10 mouse cellular contexts compared by ENCODE assay signal in the genomic region with DNA sequence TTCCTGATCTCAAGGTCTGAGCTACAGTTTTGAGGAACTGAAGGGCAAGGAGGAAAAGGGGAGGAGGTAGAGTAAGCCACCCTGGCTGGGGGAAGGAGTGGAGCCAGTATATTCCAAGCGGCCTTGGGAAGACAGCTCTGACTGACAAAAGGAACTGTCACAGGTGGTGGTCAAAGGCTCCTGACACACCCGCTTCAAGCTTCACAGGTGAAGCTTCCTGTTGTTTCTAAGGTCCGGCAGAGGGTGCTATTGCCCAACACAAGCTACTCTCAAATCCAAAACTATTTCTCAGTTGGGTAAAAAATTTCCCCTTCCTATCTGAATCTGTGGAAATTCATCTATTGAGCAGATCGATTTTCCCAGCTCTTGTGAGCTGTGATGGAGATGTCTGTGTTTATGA. TPM values are rescaled to one million over a fixed set of nuclear protein-coding genes. Genes with fewer than 3 reads are reported as not detected.
DNase-seq lines count a peak whose midpoint lies in the region; ATAC-seq and TF ChIP-seq lines count a peak whose summit lies in the region.
"Had no signal": no experiment of that assay in that cellular context is flagged by ENCODE, and none has a peak within 500 bp of the region (broad histone marks: within the 10 kb centered on the region; RNA-seq: fewer than 3 reads in every experiment).

No protein-coding gene starts in this region.

- 21% methylated on average over 4 of the region's 4 CpGs for WGBS in hindbrain, postnatal 0 days
- WGBS in hindbrain, embryonic 13.5 days = 36% methylated on average over 4 of the region's 4 CpGs
- WGBS in intestine, embryonic 15.5 days = 22% methylated on average over 4 of the region's 4 CpGs

- peak; percentile 73 for DNase-seq in hindbrain, postnatal 0 days (ENCODE audit: low spot score)
- peak; percentile 13 for DNase-seq in thymus, postnatal 4 days
- no peak for DNase-seq in thymus, adult 18-20 months
- DNase-seq in skeletal muscle tissue, adult 2 months (ENCODE audit: low read depth, low spot score) = peak; percentile 17
- no peak for DNase-seq in urinary bladder, postnatal 10 days (ENCODE audit: low spot score)
- no peak for DNase-seq in spleen, postnatal 36 days (ENCODE audit: low spot score in 2 of 2)

- no peak overlapping the region for H3K4me3 ChIP-seq in hindbrain, postnatal 0 days (ENCODE audit: low read length)
- H3K4me3 ChIP-seq in hindbrain, embryonic 13.5 days = no peak overlapping the region
- H3K4me3 ChIP-seq in intestine, embryonic 15.5 days (replicated peaks) = no peak overlapping the region
- H3K4me3 ChIP-seq: stomach, embryonic 15.5 days had no signal

- H3K27me3 ChIP-seq in hindbrain, postnatal 0 days (ENCODE audit: insufficient read depth, low read length) = no peaks in the 10 kb centered on the region
- no peaks in the 10 kb centered on the region for H3K27me3 ChIP-seq in hindbrain, embryonic 13.5 days
- no peaks in the 10 kb centered on the region for H3K27me3 ChIP-seq in intestine, embryonic 15.5 days (replicated peaks)
- H3K27me3 ChIP-seq: stomach, embryonic 15.5 days had no signal

- TF ChIP-seq CTCF in hindbrain, postnatal 0 days (IDR thresholded peaks at IDR 0.05; ENCODE audit: low read depth) = peak; percentile 74

- H3K4me1 ChIP-seq in hindbrain, postnatal 0 days (ENCODE audit: insufficient read depth, low read length) = no peaks in the 10 kb centered on the region
- 0 out of 2 replicates have a peak, but pooled peaks cover 4% of the 10 kb centered on the region for H3K4me1 ChIP-seq in hindbrain, embryonic 13.5 days (replicated peaks)
- H3K4me1 ChIP-seq in intestine, embryonic 15.5 days (replicated peaks) = no peaks in the 10 kb centered on the region
- H3K4me1 ChIP-seq: stomach, embryonic 15.5 days had no signal

- H3K9me3 ChIP-seq in hindbrain, postnatal 0 days (ENCODE audit: low read length) = no peaks in the 10 kb centered on the region
- H3K9me3 ChIP-seq in hindbrain, embryonic 13.5 days = no peaks in the 10 kb centered on the region
- no peaks in the 10 kb centered on the region for H3K9me3 ChIP-seq in intestine, embryonic 15.5 days
- H3K9me3 ChIP-seq: stomach, embryonic 15.5 days had no signal

- ATAC-seq in hindbrain, postnatal 0 days = no peak
- ATAC-seq in hindbrain, embryonic 13.5 days (ENCODE audit: low FRiP score) = no peak
- ATAC-seq in intestine, embryonic 15.5 days = peak; percentile 78

- no peaks in the 10 kb centered on the region for H3K36me3 ChIP-seq in hindbrain, postnatal 0 days (ENCODE audit: insufficient read depth, low read length)
- H3K36me3 ChIP-seq in hindbrain, embryonic 13.5 days = no peaks in the 10 kb centered on the region
- H3K36me3 ChIP-seq in intestine, embryonic 15.5 days = no peaks in the 10 kb centered on the region
- H3K36me3 ChIP-seq: stomach, embryonic 15.5 days had no signal

- H3K4me2 ChIP-seq in hindbrain, postnatal 0 days (ENCODE audit: low read depth, low read length) = no peak overlapping the region
- H3K4me2 ChIP-seq in hindbrain, embryonic 13.5 days = no peak overlapping the region
- no peak overlapping the region for H3K4me2 ChIP-seq in intestine, embryonic 15.5 days (replicated peaks)
- H3K4me2 ChIP-seq: stomach, embryonic 15.5 days had no signal

- H3K27ac ChIP-seq in hindbrain, postnatal 0 days = no peak overlapping the region
- no peak overlapping the region for H3K27ac ChIP-seq in hindbrain, embryonic 13.5 days
- H3K27ac ChIP-seq in intestine, embryonic 15.5 days = no peak overlapping the region
- H3K27ac ChIP-seq: stomach, embryonic 15.5 days had no signal

- no peak overlapping the region for H3K9ac ChIP-seq in hindbrain, postnatal 0 days (replicated peaks; ENCODE audit: low read length)
- H3K9ac ChIP-seq in hindbrain, embryonic 13.5 days = no peak overlapping the region
- H3K9ac ChIP-seq in intestine, embryonic 15.5 days = no peak overlapping the region
- H3K9ac ChIP-seq: stomach, embryonic 15.5 days had no signal

RNA-seq across cellular contexts. Expression of a gene that starts 31.1 kb away (rescaled TPM):
- total RNA-seq in hindbrain, postnatal 0 days (2014; rRNA removed) = 1.4 and 1.6 TPM in 2 replicates
- 1.4 and 1.6 TPM in 2 replicates for polyA plus RNA-seq in hindbrain, postnatal 0 days (2015; fragmentation: Nextera tagmentation; extraction: Ambion mirVana)
- 3.5 and 3.7 TPM in 2 replicates for polyA plus RNA-seq in hindbrain, embryonic 13.5 days (2015; fragmentation: Nextera tagmentation; extraction: Ambion mirVana)
- polyA plus RNA-seq in intestine, embryonic 15.5 days (2015; fragmentation: Nextera tagmentation; extraction: Ambion mirVana) = 2.2 and 2.6 TPM in 2 replicates
- total RNA-seq: layer of hippocampus, postnatal 25 days had no signal

Comparison
In these comparisons a context has a peak if more than half of its experiments do, and no peak if none do; other contexts are left out.
1. DNase-seq: peak in hindbrain, postnatal 0 days (single experiment), thymus, postnatal 4 days (single experiment) and skeletal muscle tissue, adult 2 months (single experiment); none in thymus, adult 18-20 months (0 of 2), urinary bladder, postnatal 10 days (single experiment) and spleen, postnatal 36 days (0 of 2).